Mouse (Mus musculus) heart, adult 11 months (tissue): ENCODE measurements around the gene Klhl2.

Source experiments
- DNase-seq: peaks from one replicate; pipeline ENCODE4 v3.0.0; 2022

Klhl2 gene

DNA sequence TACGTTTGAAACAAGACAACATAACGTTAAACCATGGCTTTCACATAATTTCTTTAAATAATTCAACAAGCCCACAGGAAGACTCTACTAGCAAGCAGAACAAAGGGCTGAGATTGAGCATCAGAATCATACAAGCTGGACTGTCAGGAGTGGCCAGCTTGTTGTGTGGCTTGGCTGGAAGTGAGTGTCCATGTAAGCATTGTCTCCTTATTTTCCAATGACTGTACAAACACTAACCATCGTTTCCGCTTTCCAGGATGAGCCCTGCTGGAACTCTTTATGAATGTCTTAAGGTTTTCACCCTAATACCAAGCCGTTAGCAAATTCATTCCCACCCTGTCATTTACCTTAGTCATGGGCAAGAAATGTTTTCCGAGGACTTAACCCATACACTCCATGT lies 159.0 kb downstream of the Klhl2 start:
- DNase-seq = peak; percentile 80

DNA sequence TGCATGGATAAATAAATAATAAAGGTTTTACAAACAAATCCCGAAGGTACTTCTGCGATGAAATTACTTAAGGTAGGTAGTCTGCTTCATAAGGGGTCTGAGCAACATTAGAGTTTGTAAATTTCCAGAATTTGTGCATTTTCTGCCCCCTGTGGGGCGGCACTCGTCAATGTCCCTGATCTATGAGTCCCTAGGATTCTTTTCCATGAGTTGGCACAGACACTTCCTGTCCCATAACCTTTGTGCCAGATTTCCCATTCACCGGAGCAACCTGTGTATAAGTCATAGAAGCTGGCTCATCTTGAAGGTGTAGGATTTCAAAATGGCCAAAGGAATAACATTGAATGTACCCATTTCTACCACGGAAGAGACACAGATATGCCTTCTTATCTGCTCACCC lies 159.5 kb downstream of the Klhl2 start:
- DNase-seq = peak; percentile 86
